Mouse (Mus musculus): ENCODE measurements around the gene Kti12.
A peak's percentile ranks its signal among the peaks of the same experiment; 100 is the strongest.

The Kti12 gene

DNA sequence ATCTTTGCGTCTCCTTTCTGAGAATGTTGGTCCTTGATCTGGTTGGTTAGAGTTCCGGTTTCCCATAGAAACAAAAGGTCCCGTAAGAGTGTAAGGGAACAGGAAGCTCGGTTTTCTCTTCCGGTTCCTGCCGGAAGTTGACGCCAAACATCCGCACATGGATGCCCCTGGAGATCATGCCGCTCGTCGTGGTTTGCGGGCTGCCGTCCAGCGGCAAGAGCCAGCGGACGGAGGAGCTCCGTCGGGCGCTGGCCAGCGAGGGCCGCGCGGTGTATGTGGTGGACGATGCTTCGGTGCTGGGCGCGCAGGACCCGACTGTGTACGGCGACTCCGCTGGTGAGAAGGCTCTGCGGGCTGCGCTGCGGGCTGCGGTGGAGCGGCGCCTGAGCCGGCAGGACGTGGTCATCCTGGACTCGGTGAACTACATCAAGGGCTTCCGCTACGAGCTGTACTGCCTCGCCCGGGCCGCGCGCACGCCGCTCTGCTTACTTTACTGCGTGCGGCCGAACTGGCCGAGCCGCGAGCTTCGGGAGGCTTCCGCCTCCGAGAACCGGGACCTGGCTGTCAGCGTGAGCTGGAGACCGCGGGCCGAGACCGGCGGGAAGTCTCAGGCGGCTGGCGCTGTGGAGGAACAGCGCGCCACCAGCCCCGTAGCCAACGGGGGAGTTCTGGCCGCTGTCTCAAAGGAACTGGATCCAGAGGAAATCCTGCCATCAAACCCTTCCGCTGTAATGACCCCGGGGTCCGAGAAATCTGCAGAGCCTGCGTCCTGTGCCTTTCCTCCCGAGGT lies at the start of gene Kti12:
Gene Kti12, plus strand, starts transcription at position 71 of the 790 bp plus-strand sequence.
- DNase-seq (ENCODE audit: low spot score in 2 of 2): peak; percentile 85 to 87

DNA sequence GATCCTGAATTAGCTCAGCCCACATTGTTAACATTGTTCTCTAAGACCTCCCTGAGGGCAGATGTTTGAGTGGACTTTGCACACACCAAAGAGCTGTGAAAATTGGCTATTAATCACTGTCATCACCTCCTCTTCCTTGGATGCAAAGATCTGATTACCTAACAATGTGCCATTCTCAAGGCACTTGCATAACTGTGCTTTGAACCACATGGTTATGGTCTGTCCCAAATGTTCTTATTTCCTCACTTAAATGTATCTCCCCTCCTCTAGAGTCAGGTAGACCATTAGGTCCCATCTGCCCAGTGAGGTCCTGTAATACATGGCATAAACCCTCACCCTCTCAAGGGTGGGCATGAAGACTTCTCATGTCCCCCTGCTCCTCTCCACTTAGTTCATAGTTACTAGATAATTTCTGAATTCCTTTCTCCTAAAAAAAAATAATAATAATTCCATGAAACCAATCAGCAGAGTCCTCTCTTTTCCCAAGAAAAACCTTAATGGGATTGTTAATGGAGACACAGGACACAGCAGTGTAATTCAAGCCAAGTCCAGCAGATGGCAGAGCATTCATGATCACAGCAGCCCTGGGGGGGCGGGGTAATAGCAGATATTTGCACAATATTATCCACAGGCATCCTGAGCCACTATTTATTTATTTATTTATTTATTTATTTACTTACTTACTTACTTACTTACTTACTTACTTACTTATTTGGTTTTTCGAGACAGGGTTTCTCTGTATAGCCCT lies 49.3 kb upstream of the Kti12 start:
- peak; percentile 83 to 85 for DNase-seq (ENCODE audit: low spot score in 2 of 2)

DNA sequence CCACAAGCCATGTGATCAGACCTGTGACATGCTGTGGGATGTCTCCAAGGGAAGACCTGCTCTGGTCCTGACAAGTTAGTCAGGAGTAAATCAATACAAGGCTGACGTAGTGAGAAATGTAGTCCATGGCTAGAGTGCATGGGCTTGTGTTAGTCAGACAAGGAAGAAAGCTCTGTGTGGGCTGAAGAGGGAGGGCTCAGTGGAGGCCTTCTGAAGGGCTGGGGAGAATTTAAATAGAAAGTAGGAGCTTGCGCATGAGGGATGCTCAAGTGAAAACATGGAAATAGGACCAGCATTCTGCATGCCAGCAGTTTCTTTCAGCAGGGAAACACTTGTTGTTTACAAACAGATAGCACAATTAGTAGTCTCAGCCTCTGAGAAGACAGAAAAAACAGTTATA lies 44.0 kb upstream of the Kti12 start:
- DNase-seq (ENCODE audit: low spot score in 2 of 2): no peak

DNA sequence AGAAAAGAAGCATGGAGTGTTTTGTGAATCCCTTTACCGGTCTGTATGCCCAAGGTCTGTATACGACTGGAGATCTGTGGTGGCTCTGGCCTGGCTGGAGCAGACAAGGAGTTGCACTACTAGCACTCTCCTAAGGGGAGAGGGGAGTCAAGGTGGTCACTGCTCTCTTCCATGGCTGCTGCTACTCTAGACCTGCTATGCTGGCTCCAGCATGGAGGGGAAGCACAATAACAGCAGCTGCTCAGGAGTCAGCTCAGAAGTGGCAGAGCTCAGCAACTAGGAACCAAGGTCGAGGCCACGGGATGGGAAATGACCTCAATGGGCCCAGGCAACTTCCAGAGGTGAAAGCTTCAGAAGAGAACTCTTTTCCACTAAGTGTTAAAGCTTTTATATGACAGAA lies 36.4 kb upstream of the Kti12 start:
- no peak for DNase-seq (ENCODE audit: low spot score in 2 of 2)

DNA sequence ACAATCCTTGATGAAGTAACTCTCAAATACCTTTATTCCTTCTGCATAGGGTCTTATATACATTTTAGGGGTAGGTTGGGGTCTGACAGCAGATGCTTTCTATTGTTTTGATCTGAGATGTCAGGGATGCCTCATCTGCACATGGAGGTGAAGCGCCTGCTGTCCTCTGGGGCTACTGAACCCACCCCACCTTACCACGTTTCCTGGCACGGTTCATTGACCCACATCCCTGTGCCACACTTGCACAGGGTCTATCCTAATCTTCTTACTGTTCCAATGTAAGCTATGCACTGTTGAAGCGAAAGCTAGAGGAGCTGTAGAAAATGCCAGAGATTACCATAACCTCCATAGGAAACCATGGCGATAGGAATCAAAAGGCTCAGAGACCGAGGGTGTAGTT lies 36.0 kb upstream of the Kti12 start:
- DNase-seq (ENCODE audit: low spot score in 2 of 2): no peak

DNA sequence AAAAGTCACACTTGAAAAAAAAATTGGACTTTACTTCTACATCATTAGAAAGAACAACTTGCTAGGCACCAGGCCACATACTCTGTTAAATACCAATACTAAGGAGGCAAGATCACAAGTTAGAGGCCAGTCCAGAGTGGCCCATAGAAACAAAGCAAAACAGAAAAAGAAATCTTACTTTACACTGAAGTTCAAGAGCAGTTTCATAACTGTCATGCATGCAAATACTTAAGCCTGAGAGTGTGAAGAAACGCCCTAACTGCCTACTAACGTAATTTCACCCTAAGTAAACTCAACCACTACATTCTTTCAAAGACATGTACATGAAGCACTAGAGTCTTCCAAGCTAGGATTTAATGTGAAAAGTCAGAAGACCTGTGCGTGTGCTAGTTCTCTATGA lies 21.9 kb upstream of the Kti12 start:
- no peak for DNase-seq (ENCODE audit: low spot score in 2 of 2)

DNA sequence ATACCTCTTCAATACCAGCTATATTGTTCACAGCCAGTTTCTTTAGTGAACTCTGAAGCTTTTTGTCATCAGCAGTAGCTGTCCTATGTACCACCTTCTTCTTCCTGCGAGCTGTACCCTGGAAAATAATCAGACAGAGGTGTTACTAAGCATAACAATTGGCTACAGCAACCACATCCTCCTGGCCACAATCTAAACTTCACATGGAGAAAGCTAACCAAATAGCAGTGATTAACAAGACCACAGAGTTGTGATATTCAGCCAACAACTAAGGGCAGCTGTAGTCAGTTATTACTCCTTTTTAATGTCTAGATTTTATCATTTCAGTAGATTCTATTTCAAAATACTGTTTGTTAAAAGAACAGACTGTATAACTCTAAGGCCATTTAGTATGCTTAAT lies 21.5 kb upstream of the Kti12 start:
- no peak for DNase-seq (ENCODE audit: low spot score in 2 of 2)

DNA sequence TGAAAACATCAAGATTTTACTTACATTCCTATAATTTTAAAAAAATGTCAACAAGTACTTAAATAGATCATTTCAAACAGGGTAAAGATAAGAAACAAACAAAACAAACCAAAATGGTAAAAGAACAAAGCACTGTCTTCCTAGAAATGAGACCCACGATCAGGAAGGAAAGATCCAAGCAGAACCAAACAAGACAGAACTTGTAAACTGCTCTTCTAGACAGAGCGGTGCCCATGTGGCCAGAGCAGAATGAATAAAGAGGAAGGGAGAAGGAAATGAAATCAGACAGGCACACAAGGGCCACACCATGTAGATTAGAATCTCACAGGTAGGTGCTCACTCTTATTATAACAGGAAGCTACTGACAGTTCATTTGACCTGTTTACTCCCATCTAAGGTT lies 20.9 kb upstream of the Kti12 start:
- DNase-seq (ENCODE audit: low spot score in 2 of 2): no peak

DNA sequence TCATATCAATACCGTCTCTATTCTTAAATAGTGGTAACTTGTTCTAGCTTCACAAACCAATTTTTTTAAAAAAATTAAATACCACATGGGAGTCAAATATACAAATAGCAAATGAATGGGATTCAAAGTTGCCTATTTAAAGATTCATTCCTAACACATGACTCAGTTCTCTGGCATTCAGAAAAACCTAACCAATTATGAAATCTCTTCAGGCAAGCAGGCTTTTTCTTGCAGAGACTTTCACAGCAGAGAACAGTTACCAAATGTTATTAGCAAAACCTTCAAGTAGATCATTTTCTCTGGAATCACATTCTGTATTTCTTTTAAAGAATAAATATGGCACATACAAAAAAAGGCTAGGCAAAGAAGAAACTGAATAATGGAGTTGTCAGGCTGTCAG lies 16.9 kb upstream of the Kti12 start:
- DNase-seq (ENCODE audit: low spot score in 2 of 2): no peak

DNA sequence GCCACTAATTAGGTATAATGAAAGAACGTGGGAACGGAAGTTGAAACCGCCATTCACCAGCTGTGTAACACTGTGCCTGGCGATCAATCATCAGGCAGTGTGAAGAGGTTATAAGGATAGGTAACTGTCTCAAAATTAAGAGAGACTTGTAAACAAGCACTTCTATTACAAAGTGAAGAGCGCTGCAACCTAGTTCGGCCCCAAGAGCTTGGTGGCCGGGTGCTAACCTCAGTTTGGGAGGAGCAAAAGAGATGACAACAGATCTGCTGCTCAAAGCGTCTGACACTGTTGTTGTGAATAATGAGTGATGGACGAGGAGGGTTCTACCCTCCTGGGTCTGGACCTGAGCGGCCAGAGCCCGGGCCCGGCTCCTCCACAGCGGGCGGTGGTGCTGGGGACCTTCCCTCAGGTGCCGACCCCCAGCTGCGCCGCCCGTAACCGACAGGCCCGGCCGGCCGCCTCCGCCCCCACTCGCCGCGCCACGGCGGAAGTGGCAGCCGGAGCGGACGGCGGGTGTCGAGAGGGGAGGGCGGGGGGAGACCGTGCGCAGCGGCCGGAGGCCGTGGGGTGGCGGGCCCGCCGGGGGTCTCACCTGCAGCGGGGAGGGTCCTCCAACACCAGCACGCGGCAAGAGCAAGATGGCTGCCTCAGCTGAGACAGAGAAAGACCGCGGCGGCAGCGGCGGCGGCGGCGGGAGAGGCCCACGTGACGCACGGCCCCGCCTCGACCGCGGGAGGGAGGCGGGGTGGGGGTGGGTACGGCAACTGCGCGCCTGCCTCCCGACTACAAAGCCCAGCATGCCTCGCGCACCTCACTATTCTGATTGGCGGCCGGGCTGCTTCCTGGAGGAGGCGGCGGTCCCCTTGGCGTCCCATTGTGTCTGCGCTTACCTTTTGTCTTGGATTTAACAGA lies 14.4 kb upstream of the Kti12 start, which contains the start of gene Btf3l4:
Gene Btf3l4, minus strand, starts transcription at position 699 of the 912 bp plus-strand sequence.
- peak; percentile 84 to 89 for DNase-seq (ENCODE audit: low spot score in 2 of 2)

DNA sequence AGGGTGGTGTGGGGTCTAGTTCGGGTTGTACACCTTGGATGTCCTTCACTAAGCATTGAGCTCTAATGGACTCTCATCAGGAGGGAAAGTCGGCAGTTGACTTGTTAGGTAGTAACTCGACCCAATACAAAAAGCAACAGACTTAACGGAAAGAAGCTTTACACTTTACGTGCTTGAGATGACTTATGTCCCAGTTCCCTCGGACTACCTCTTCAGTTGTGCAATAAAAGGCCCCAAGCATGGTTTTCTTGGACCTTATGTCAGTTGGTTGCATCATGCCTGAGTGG lies 13.8 kb upstream of the Kti12 start:
- DNase-seq (ENCODE audit: low spot score in 2 of 2): no peak

DNA sequence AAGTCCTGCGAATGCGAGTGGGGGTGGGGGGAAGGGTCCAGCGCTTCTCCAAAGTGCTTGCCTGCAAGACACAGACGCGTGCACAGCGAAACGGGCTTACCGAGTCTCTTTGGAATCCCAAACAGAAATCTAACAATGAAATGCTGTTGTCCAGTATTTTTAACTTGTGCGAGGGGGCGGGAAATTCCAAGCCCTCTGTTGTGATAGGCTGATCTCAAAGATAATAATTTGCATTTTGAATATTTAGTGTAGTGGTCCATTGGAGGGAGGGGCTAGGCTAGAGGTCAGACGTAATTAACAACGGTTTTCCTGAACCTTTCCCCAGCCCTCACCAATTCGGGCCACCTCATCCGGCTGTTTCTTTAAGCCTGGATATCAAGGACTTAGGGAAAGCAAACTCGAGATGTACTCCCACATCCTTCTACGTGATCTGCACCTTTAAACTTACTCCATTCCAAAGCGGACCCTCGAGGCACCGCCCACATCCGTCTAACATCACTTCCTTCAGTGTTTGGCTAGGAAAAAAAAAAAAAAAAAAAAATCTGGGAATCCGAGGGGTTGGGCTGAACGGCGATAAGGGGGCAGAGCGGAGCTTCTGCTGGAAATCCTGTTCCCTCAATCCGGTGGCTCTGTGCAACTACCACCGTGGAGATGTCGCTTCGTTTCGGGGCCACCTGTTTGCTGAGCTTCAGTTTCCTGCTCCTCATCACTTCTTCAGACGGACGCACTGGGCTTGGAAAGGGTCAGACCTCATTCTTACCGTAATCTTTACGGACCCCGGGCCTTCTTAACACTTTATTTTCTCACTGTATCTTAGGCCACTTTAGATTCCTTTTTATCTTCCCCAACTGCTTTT lies 13.2 kb upstream of the Kti12 start, which contains the start of gene Txndc12:
Gene Txndc12, plus strand, starts transcription at position 487 of the 856 bp plus-strand sequence.
- DNase-seq (ENCODE audit: low spot score in 2 of 2): peak; percentile 79 to 88

DNA sequence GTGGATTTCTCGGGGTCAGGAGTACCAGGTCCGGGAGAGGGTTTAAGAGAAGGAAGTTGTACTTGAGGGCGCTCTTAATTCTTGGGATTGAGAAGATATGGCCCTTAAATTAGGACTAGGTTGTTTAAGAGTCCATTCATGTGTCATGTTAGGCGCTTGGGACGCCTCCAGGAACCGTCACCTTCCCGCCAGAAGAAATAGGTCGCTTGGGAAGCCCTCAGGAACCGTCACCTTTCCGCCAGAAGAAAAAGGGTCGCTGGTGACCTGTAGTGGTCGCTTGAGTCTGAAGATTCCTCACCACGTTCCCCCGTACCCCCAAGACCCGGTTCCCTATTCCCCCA lies 12.6 kb upstream of the Kti12 start:
- no peak for DNase-seq (ENCODE audit: low spot score in 2 of 2)

DNA sequence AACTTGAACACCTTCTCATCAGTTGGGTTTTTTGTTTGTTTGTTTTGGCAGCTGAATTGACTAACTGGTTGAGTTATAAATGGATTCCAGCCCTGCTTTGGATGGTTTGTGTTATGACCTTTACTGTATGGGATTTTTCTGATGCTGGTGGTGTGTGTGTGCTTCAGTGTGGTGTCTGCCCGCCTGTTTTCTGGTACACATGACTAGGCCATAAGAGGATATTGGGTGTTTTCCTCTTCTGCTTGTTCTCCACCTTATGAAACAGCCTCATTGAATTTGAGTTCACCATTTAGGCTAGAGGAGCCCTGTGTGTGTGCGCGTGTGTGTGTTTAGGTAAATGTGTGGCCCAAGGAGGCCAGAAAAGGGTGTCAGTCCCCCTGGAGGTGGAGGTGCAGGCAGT lies 12.1 kb upstream of the Kti12 start:
- no peak for DNase-seq (ENCODE audit: low spot score in 2 of 2)

DNA sequence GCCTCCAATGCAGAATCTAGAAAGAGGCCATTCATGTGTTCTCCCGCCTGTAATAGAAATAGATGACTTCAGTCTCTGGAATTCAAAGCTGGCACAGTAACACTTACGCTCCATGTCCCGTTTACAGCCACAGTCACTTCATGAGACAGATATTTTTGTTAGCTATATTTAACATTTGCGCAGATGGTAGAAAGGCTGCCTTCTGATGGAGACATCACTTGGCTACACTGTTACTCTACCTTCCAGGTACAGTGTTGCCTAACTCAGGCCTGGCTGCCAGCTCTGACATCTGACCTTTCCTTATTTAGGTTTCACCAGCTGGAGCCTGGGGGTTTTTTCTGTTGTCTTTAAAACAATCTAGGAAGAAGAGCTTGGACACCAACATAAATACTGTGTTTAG lies 9.6 kb upstream of the Kti12 start:
- DNase-seq (ENCODE audit: low spot score in 2 of 2): peak; percentile 21 to 50

DNA sequence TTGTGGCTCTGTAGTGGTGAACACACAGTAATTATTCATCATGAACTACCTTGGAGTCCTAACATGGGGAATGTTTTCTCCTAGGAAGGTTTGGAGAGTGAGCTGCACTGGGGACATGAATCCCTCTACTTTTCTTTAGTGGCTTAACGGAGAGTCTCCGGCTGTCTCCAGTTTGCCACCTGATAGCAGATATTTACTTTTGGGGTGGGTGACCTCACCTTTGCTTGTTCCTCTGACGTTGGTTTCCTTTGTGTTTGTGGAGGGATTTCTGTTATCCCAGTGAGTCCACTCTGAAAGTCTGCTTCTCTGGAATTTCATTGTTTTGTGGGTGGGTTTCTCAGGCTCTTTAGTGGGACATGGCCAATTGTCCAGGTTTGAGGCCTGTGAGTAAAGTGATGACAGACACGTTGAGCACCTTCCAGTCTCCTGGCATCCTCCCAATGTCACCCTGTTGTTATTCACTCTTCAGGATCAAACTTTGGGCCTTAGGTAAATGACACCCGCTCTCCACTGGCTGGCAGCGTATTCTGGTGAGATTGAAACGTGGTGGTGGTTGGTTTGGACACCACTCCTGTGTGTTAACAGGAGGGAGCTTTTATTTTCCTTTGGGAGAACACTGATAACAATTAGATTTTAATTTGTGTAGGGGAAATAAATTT lies 5.5 kb upstream of the Kti12 start:
- no peak for DNase-seq (ENCODE audit: low spot score in 2 of 2)

DNA sequence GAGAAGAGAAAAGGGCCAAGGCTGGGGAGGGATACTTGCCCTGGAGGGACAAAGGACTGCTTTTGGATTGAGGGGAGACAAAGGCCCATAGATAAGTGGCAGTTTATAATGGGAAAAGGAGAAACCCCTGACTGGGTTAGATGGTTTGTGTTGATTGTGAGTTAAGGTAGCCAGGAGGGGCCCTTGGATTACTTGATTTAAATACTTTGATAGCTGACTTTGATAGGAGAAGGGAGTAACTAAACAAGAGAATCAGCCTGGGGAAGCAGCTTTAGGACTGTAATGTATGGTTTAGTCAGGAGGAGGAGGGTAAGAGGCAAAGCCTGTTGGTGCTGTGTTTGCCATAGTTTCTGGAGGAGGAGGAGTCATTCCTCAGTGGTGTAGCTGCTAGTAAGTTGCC lies 4.2 kb upstream of the Kti12 start:
- DNase-seq (ENCODE audit: low spot score in 2 of 2): no peak

DNA sequence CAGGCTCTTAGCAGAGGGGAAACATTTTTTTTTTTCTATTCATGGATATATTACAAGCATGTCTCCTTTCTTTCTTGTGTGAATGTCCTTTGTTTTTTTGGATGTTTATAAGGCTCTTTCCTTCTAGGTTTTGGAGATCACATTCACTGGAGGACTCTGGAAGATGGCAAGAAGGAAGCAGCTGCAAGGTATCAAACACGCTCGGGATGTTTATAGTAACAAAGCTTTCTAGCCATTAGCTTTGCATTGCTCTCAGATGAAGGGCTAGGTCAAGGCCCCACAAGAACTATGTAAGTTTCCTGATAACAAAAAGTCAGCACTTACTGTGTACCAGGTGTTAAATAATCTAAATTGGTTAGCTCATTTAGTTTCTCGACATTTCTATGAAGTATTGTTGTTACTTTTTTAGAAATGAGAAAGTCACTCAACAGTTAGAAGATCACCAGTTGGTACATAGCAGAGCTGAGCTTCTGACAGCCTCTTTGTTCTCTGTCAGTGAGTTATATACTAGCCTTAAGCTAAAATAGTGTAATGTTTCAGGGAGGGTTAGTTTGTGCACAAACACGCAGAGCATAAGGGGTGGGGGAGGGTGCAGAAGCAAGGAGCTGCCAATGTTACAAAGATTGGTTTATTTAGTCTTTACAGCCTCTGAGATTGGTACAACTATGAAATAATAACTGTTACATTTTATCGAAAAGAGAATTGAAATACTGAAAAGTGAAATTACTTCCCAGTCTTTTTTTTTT lies 1.6 kb upstream of the Kti12 start:
- no peak for DNase-seq (ENCODE audit: low spot score in 2 of 2)

DNA sequence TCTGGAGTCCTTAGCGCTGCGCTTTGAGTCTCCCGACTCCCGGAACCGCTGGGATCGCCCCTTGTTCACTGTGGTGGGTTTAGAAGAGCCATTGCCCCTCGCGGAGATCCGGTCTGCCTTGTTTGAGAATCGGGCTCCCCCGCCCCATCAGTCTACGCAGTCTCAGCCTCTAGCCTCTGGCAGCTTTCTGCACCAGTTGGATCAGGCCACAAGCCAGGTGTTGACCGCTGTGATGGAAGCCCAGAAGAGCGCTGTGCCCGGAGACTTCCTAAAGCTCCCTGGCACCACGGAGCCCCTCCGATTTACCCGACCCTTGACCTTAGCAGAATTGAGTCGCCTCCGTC lies 892 bp downstream of the Kti12 start, which contains the start of gene A730015C16Rik:
Gene A730015C16Rik, minus strand, starts transcription at position 115 of the 344 bp plus-strand sequence.
- peak in 1 of 2 experiments; percentile 27 for DNase-seq (ENCODE audit: low spot score in 2 of 2)

DNA sequence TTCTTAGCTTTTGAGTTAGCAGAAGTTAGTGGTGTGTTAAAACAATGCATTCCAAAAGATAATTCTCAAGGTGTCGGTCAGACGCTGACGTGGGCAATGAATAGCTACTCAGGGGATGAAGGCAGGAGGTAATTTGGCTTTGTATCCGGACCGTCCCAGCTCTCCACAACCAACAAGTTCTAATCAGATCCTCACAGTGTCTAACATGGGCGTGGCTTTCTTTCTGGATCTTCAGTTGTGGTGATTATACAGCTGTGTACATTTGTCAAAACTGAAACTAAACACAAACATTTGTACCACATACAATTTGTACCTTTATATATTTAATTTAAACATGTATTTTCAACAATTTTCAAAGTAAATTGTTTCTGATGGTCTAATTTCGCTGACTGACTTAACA lies 19.2 kb downstream of the Kti12 start:
- DNase-seq (ENCODE audit: low spot score in 2 of 2): no peak
